Mouse (Mus musculus) heart, adult 2 months (tissue): ENCODE results near the gene Tmem267. TPM values are rescaled to one million over a fixed set of nuclear protein-coding genes. Genes with fewer than 3 reads are reported as not detected.
A peak's percentile ranks its signal among the peaks of the same experiment; 100 is the strongest.
"Not testable (repeated sequence)": the region's sequence is repeated elsewhere in the genome, so short reads cannot be mapped to it uniquely, and the experiment has no call there.

ENCODE experiments used
- DNase-seq, 2 experiments: peaks; one replicate each; pipeline ENCODE4 v3.0.0; 2021
- H3K27ac ChIP-seq: fragments of 200-600 bp; 2 replicates; pipeline ENCODE4 v1.8.1; 2022
- H3K27me3 ChIP-seq: fragments of 200-500 bp; 2 replicates; pipeline ENCODE4 v1.6.1; 2012; ENCODE audit warnings: mild to moderate bottlenecking, low read length, inconsistent platforms, mixed read lengths; ENCODE audit not compliant: control insufficient read depth, insufficient read depth
- H3K36me3 ChIP-seq: fragments of 200-500 bp; 2 replicates; pipeline ENCODE4 v1.6.1; 2012; ENCODE audit warnings: low read length, inconsistent platforms; ENCODE audit not compliant: control insufficient read depth, insufficient read depth
- H3K4me1 ChIP-seq: fragments of 200-500 bp; 2 replicates; pipeline ENCODE4 v1.6.1; 2011; ENCODE audit warnings: low read length; ENCODE audit not compliant: control insufficient read depth, insufficient read depth
- H3K4me3 ChIP-seq: fragments of 200-600 bp; 2 replicates; pipeline ENCODE4 v1.8.1; 2022
- H3K79me2 ChIP-seq: fragments of 200-500 bp; replicated peaks from 2 replicates; pipeline ENCODE4 v1.6.1; 2012; ENCODE audit warnings: mild to moderate bottlenecking, inconsistent platforms, low read length, moderate library complexity, mixed read lengths; ENCODE audit not compliant: control insufficient read depth, insufficient read depth
- H3K9ac ChIP-seq: fragments of 200-500 bp; 2 replicates; pipeline ENCODE4 v1.6.1; 2012; ENCODE audit warnings: low read depth, mild to moderate bottlenecking, control low read depth, inconsistent platforms, low read length, mixed read lengths
- CTCF ChIP-seq: fragments of 200-600 bp; IDR thresholded peaks from 2 replicates; pipeline ENCODE4 v1.8.1; 2022; ENCODE audit warnings: antibody characterized with exemption, mild to moderate bottlenecking, moderate library complexity
- EP300 ChIP-seq: fragments of 200-500 bp; IDR thresholded peaks from 2 replicates; pipeline ENCODE4 v1.6.1; 2011; ENCODE audit warnings: low read depth, low read length, control low read depth; ENCODE audit not compliant: insufficient read depth
- POLR2A ChIP-seq: fragments of 200-500 bp; IDR thresholded peaks from 2 replicates; pipeline ENCODE4 v1.6.1; 2011; ENCODE audit warnings: mild to moderate bottlenecking, low read depth, low read length, control low read depth; ENCODE audit not compliant: insufficient read depth
- WGBS: fragments of 180-500 bp; shearing (Covaris S2); methylation state at CpG from one replicate; pipeline ENCODE4 v1.1.7; 2018; 5-methylcytosine and 5-hydroxymethylcytosine counted together
- intact Hi-C: fragments of 180-260 bp; cut with DNase I; formaldehyde crosslinking; loops from one replicate; pipeline ENCODE4 v1.15.1; 2025
- polyA plus RNA-seq: library from polyadenylated mRNA; depleted of rRNA; stranded (reverse); fragments of >200 nt; gene quantifications from 2 replicates; pipeline ENCODE4 v1.2.3, GENCODE M21; 2012
- total RNA-seq, 2 experiments: library from RNA; stranded (reverse); gene quantifications; 2 replicates each; pipeline ENCODE4 v1.2.3; 2021

Gene Tmem267
- total and polyA plus RNA-seq, 3 experiments = 9.7 to 12.9 (median 10.8) TPM

DNA sequence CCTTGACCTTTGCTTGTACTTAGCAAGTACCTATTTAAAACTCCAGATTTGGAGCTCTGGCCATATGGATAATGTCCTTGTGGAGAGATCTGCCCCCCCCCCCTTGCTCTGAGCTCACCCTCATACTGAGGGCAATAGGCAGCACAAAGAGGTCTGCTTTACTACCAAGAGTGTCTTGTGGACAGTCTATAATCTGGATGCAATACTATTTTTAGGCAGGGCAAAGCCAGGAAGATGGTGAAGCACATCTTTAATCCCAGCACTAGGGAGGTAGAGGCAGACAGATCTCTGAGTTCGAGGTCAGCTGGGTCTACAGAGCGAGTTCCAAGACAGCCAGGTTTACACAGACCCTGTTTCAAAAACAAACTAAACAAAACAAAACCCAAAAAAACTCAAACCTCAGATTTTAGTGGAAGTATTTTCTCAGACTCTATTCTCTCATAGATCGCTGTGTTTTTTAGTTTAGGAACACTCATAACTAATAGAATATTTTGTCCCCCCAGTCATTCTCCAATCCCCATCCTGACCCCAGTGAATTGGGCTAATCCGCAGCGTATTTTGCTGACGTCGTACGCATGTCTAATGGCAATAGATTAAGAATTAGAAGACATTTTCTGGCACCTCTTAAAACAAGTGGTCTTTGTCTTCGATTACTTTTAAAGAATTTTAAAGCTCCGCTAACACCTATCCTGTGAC is 25.8 kb upstream of the Tmem267 start:
- Histone ChIP-seq H3K36me3 (peaks cover 8% of the 10 kb centered on the region; the same call in 1 of the 2 replicates), H3K27me3 (no peaks in the 10 kb centered on the region), H3K4me3 (peak overlapping the region; percentile 85), H3K9ac (peak overlapping the region; percentile 53), H3K27ac (peak overlapping the region; percentile 88), H3K4me1 (peaks cover 4% of the 10 kb centered on the region), H3K79me2 (peaks cover 8% of the 10 kb centered on the region)
- 6% methylated on average over 10 of the region's 10 CpGs for WGBS
- no peak for TF ChIP-seq POLR2A
- TF ChIP-seq CTCF = no peak
- no peak for TF ChIP-seq EP300
- intact Hi-C loops = loop anchor here (2.0 to 5.0 kb wide), 2 partner anchors 33 to 55 kb away; partner anchors contain the start of gene Paip1
- DNase-seq = no peak

DNA sequence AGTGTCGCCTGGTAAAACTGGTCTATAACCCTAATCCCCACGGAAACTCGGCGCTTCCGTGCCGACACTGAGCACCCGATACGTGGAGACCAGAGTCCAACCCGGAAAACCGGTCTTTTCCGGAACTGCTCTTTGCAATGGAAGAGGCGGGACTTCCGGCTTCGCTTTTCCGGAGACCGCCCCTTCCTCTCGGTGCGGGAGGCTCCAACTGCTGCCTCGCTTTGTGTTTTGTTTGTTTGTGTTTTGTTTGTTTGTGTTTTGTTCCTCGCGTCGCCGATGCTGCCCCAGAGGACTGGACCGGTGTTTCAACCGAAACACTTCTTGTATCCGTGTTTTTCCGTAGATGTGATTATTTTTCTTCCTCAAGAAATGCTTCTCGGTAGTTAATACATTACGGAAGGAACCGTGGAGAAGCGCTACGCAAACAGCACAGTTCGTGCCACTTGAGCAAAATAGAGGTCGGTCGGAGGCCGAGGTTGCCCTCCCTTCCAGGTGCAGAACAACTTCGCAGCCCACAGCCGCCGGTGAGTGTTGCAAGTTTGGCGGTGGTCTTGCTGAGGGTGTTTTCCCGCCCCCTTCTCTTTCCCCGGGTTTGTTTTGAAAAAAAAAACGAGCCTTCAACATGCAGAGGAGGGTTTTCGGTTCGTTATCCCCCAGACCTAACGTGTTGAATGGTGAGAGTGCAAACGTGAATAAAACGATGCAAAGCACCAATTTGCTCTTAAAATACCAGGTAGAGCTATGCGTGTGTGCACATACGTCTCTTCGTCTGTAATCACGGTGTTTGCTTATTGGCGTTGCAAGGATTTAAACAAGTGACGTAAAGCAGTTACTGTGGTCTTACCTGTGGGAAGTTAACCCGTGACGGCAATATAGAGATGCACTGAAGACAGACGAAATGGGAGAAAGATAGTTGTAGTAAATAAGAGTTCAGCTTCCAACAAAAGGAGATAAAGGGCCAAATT is 25.0 kb upstream of the Tmem267 start, which contains the start of gene 4833420G17Rik:
Gene 4833420G17Rik, plus strand, starts transcription at position 173 of the 965 bp plus-strand sequence.
- peaks cover 8% of the 10 kb centered on the region for H3K79me2 ChIP-seq
- peaks cover 6% of the 10 kb centered on the region; the same call in 1 of the 2 replicates for H3K36me3 ChIP-seq
- peak within 1 kb of the TSS; percentile 85 for H3K4me3 ChIP-seq
- H3K27ac ChIP-seq = peak within 1 kb of the TSS; percentile 88
- peaks cover 4% of the 10 kb centered on the region for H3K4me1 ChIP-seq
- intact Hi-C loops = loop anchor here (2.0 to 5.0 kb wide), 2 partner anchors 34 to 56 kb away; partner anchors contain the start of gene Paip1
- H3K9ac ChIP-seq = peak within 1 kb of the TSS; percentile 76
- peak; percentile 90 to 91 for DNase-seq
- peak; percentile 97 for TF ChIP-seq POLR2A
- no peak for TF ChIP-seq EP300
- H3K27me3 ChIP-seq = no peaks in the 10 kb centered on the region
- WGBS = 4% methylated on average over 57 of the region's 57 CpGs

DNA sequence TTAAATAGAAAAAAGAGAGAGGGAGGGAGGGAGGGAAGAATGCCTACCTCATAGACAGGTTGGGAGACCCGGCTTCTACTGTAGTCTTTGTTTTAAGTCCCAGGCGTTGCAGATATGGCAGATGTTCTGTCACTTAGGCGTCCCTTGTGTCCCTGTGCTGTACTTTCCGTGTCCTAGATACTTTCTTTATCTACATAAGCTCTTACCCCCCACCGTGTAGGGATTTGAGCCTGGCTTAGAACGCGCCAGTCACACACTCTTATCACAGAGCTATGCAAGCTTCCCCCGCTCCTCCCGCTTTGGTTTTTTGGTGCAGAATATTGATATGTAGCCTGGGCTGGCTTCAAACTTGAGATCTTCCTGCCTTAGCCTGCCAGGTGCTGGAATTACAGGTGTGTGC is 11.2 kb upstream of the Tmem267 start:
- Histone ChIP-seq H3K4me1 (no peaks in the 10 kb centered on the region), H3K27me3 (no peaks in the 10 kb centered on the region), H3K4me3 (no peak overlapping the region), H3K9ac (no peak overlapping the region), H3K27ac (no peak overlapping the region), H3K79me2 (no peaks in the 10 kb centered on the region; the same call in 1 of the 2 replicates), H3K36me3 (0 out of 2 replicates have a peak, but pooled peaks cover 2% of the 10 kb centered on the region)
- TF ChIP-seq EP300 = no peak
- TF ChIP-seq CTCF = no peak
- no peak for TF ChIP-seq POLR2A
- no peak for DNase-seq
- intact Hi-C loops = no loop called here
- 59% methylated on average over 9 of the region's 9 CpGs for WGBS

DNA sequence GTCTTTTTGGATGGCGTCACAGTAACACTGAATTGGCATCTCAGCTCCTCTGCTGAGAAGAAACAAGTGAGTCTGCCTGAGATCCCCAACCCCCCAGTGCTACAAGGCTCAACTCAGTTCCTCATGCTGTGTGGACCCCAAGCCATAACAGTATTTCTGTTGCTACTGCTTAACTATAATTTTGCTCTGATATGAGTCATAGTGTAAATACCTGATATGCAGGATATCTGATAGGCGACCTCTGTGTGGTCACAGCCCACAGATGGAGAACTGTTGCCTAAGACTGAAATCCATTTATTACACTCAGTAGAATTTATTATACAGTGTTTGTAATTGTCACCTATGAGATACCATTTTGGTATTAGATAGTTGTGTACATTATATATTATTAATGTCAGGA is 10.1 kb upstream of the Tmem267 start:
- no peak overlapping the region for H3K27ac ChIP-seq
- intact Hi-C loops = no loop called here
- TF ChIP-seq POLR2A = no peak
- no peak for TF ChIP-seq EP300
- TF ChIP-seq CTCF = no peak
- WGBS = 95% methylated on average over 2 of the region's 2 CpGs
- no peak overlapping the region for H3K9ac ChIP-seq
- no peaks in the 10 kb centered on the region for H3K79me2 ChIP-seq
- DNase-seq = no peak
- H3K4me3 ChIP-seq = no peak overlapping the region
- no peaks in the 10 kb centered on the region for H3K27me3 ChIP-seq
- H3K4me1 ChIP-seq = no peaks in the 10 kb centered on the region
- 0 out of 2 replicates have a peak, but pooled peaks cover 2% of the 10 kb centered on the region for H3K36me3 ChIP-seq

DNA sequence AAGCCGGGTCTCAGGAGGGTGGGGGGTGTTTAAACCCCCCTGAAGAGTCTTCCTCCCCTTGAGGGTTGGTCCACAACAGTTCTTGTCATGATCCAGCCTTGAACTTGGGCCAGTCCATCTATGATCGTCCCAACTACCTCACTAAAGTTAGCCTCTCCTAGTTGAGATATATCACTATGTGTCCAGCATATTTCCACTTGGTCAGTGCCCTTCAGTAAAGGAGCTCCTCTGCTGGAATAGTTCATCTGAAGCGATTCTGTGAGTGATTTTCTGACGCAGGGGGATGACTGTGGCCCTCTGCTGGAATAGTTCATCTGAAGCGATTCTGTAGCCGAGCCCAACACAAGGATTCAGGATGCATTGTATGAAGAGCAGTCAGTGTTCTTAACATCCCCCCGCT is 485 bp upstream of the Tmem267 start:
- no peak overlapping the region for H3K9ac ChIP-seq
- no peaks in the 10 kb centered on the region for H3K4me1 ChIP-seq
- no peak overlapping the region for H3K27ac ChIP-seq
- TF ChIP-seq CTCF (no peak), POLR2A (no peak), EP300 (no peak)
- intact Hi-C loops = no loop called here
- no peaks in the 10 kb centered on the region for H3K79me2 ChIP-seq
- 40% methylated on average over 7 of the region's 7 CpGs for WGBS
- H3K4me3 ChIP-seq = no peak overlapping the region
- no peaks in the 10 kb centered on the region for H3K27me3 ChIP-seq
- no peak for DNase-seq
- no peaks in the 10 kb centered on the region for H3K36me3 ChIP-seq

DNA sequence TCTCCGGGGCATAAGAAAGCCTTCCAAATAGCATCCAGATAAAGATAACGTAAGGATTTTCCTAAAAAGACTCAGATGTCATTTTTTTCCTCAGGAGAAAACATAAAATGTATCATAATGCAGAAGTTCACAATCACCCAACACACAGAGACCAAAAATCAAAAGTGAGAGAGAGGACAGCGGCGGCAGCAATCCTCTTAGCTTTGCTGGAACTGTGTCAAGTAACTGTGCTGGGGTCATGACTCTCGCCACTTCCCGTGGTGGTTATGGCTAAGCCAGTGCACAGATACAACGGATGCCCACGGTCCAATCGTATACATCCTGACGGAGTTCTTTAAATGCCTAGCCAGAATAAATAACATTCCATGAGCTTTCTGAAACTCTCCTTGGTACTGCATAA is 4.2 kb downstream of the Tmem267 start:
- WGBS = 88% methylated on average over 10 of the region's 10 CpGs
- H3K4me3 ChIP-seq, H3K79me2 ChIP-seq, H3K36me3 ChIP-seq, H3K27me3 ChIP-seq, intact Hi-C loops, H3K4me1 ChIP-seq, H3K27ac ChIP-seq, H3K9ac ChIP-seq, DNase-seq: not testable (repeated sequence)

DNA sequence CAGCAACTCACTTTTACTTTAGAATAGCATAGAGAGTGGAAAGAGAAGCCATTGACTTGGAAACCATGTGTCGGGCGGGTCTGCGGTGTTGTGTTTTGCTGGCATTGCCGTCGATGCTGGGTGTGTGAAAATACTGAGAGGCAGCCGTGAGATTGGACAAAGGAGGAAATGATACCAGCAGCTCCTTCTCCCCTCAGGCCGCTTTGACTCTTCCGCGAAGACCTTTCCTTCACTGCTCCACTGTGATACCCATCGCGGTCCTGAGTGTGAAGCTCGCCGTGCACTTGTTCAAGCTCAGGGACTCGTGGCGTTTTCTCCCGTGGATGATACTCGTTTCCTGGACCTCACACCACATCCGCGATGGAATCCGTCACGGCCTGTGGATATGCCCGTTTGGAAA is 7.1 kb downstream of the Tmem267 start:
- H3K4me3 ChIP-seq = not testable (repeated sequence)
- WGBS = 94% methylated on average over 13 of the region's 22 CpGs

More for the DNA sequence above, 7.1 kb downstream of the Tmem267 start:
- H3K9ac ChIP-seq, H3K4me1 ChIP-seq, H3K27ac ChIP-seq, H3K79me2 ChIP-seq, H3K36me3 ChIP-seq, DNase-seq, intact Hi-C loops, H3K27me3 ChIP-seq: not testable (repeated sequence)
